Mouse (Mus musculus) kidney, postnatal 4 days (tissue): ENCODE measurements around the gene Nicn1.
"Not testable (repeated sequence)": the region's sequence is repeated elsewhere in the genome, so short reads cannot be mapped to it uniquely, and the experiment has no call there.

ENCODE experiments used
- DNase-seq, 2 experiments: peaks; one replicate each; pipeline ENCODE4 v3.0.0; 2021; ENCODE audit warnings: mixed read lengths in 2 of 2

The Nicn1 gene

GRCm38 (mm10) chr9:108280071-108280828 is 10.0 kb upstream of the Nicn1 start:
- peak; percentile 81 to 85 for DNase-seq

GRCm38 (mm10) chr9:108284410-108284809 is 5.8 kb upstream of the Nicn1 start:
- peak; percentile 88 for DNase-seq

- not testable (repeated sequence) for DNase-seq
Observed at GRCm38 (mm10) chr9:108287526-108288238, 2.5 kb upstream of the Nicn1 start.

- no peak for DNase-seq
Observed at GRCm38 (mm10) chr9:108289347-108289746, 882 bp upstream of the Nicn1 start.

- DNase-seq, result no peak
Observed at GRCm38 (mm10) chr9:108290773-108291172, 544 bp downstream of the Nicn1 start.

- DNase-seq, result peak; percentile 73 to 84
Observed at GRCm38 (mm10) chr9:108296453-108297355, 6.5 kb downstream of the Nicn1 start, which contains the start of gene Amt. TSS of gene Amt (plus strand) at chr9:108296853.

GRCm38 (mm10) chr9:108301853-108302252 is 11.6 kb downstream of the Nicn1 start:
- no peak for DNase-seq

- DNase-seq, result no peak
Observed at GRCm38 (mm10) chr9:108304716-108305115, 14.5 kb downstream of the Nicn1 start.

GRCm38 (mm10) chr9:108305170-108305569 is 14.9 kb downstream of the Nicn1 start:
- DNase-seq, result peak in 1 of 2 experiments; percentile 14

- DNase-seq, result peak; percentile 96 to 99
Observed at GRCm38 (mm10) chr9:108305629-108306520, 15.6 kb downstream of the Nicn1 start, which contains the start of the genes Rhoa and Tcta. TSS of gene Rhoa (plus strand) at chr9:108306129. TSS of gene Tcta (minus strand) at chr9:108306160.

- DNase-seq, result peak; percentile 86 to 92
Observed at GRCm38 (mm10) chr9:108306571-108306980, 16.3 kb downstream of the Nicn1 start.

- DNase-seq, result no peak
Observed at GRCm38 (mm10) chr9:108307021-108307807, 17.0 kb downstream of the Nicn1 start.

GRCm38 (mm10) chr9:108308141-108308540 is 17.9 kb downstream of the Nicn1 start:
- no peak for DNase-seq

- DNase-seq, result peak in 1 of 2 experiments; percentile 26
Observed at GRCm38 (mm10) chr9:108317572-108317971, 27.3 kb downstream of the Nicn1 start.

- DNase-seq, result no peak
Observed at GRCm38 (mm10) chr9:108318462-108318861, 28.2 kb downstream of the Nicn1 start.

- not testable (repeated sequence) for DNase-seq
Observed at GRCm38 (mm10) chr9:108322054-108322453, 31.8 kb downstream of the Nicn1 start.

GRCm38 (mm10) chr9:108324784-108325183 is 34.6 kb downstream of the Nicn1 start:
- DNase-seq, result no peak

- DNase-seq, result no peak
Observed at GRCm38 (mm10) chr9:108325811-108326210, 35.6 kb downstream of the Nicn1 start.

- DNase-seq, result no peak
Observed at GRCm38 (mm10) chr9:108337848-108338550, 47.8 kb downstream of the Nicn1 start.

- DNase-seq, result peak; percentile 23 to 34
Observed at GRCm38 (mm10) chr9:108338551-108338885, 48.3 kb downstream of the Nicn1 start.
